Mouse (Mus musculus) forebrain, embryonic 13.5 days (tissue): Measurements from ENCODE around the gene Ankrd27. TPM values are rescaled to one million over a fixed set of nuclear protein-coding genes. Genes with fewer than 3 reads are reported as not detected.

Experiments used
- ATAC-seq: fragments of 200-750 bp; cut with Nextera tagmentation; 2 replicates; pipeline ENCODE4 v1.8.0; 2017
- H3K27ac ChIP-seq: fragments of 300-500 bp; sonication (generic); 2 replicates; pipeline ENCODE4 v1.5.1; 2015; ENCODE audit warnings: inconsistent platforms, mild to moderate bottlenecking, moderate library complexity
- H3K27me3 ChIP-seq: fragments of 300-500 bp; sonication (generic); 2 replicates; pipeline ENCODE4 v1.6.1; 2015; ENCODE audit warnings: mild to moderate bottlenecking, inconsistent platforms
- H3K36me3 ChIP-seq: fragments of 300-500 bp; sonication (generic); 2 replicates; pipeline ENCODE4 v1.6.1; 2015; ENCODE audit warnings: mild to moderate bottlenecking, inconsistent platforms; ENCODE audit not compliant: poor library complexity, severe bottlenecking
- H3K4me1 ChIP-seq: fragments of 300-500 bp; sonication (generic); 2 replicates; pipeline ENCODE4 v1.6.1; 2015; ENCODE audit warnings: inconsistent platforms
- H3K4me2 ChIP-seq: fragments of 300-500 bp; sonication (generic); 2 replicates; pipeline ENCODE4 v1.6.1; 2015; ENCODE audit warnings: inconsistent platforms, mild to moderate bottlenecking, moderate library complexity
- H3K4me3 ChIP-seq: fragments of 300-500 bp; sonication (generic); 2 replicates; pipeline ENCODE4 v1.5.1; 2015; ENCODE audit warnings: mild to moderate bottlenecking, inconsistent platforms
- H3K9ac ChIP-seq: fragments of 300-500 bp; sonication (generic); 2 replicates; pipeline ENCODE4 v1.6.1; 2015; ENCODE audit warnings: mild to moderate bottlenecking, inconsistent platforms
- H3K9me3 ChIP-seq: fragments of 300-500 bp; sonication (generic); replicated peaks from 2 replicates; pipeline ENCODE4 v1.6.1; 2016; ENCODE audit warnings: inconsistent platforms
- WGBS: fragments of 180-500 bp; shearing (Covaris S2); methylation state at CpG from one replicate; pipeline ENCODE4 v1.1.7; 2015; 5-methylcytosine and 5-hydroxymethylcytosine counted together
- polyA plus RNA-seq: library from polyadenylated mRNA; unstranded; fragments of >200 nt; fragmentation: Nextera tagmentation; extraction: Ambion mirVana; gene quantifications from 2 replicates; pipeline ENCODE4 v1.2.1, GENCODE M21; 2015

The Ankrd27 gene
- polyA plus RNA-seq, 1 experiment from 2014 or later: 29.7 TPM

DNA sequence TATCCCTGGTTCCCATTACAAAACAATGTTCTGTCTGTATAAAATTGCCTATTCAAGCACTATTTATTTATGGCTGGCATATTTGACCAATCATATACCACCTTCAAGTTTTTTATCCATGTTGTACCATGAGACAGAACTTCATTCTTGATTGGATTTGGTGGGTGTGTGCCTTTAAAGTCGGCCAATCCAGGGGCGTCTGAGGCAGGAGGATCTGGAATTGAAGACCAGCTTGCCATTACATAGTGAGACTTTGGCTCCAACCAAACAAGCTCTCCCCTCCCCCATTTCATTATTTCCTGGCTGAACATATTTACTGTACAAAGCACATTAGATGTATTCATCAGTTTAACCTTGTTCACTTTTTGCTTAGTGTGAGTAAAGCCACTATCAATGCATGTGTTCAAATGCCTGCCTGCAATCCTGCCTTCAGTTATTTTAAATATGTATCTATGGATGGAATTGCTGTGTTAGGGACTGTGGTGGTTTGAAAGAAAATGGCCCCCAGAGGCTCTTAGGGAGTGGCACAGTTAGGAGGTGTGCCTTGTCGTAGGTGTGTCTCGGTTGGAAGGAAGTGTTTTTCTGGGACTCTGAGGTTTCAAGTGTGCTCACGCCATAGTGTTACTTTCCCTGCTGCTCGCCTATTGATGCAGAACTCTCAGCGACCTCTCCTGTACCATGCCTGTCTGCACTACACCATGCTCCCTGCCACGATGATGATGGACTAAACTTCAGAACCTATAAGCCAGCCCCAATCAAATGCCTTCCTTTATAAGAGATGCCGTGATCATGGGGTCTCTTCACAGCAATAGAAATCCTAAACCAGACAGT, 62.4 kb downstream of the Ankrd27 start:
- 76% methylated on average over 9 of the region's 9 CpGs for WGBS
- Histone ChIP-seq H3K4me3 (no peak overlapping the region), H3K4me2 (no peak overlapping the region), H3K4me1 (peaks cover 14% of the 10 kb centered on the region), H3K27me3 (no peaks in the 10 kb centered on the region), H3K36me3 (peaks cover 24% of the 10 kb centered on the region), H3K9ac (no peak overlapping the region), H3K27ac (no peak overlapping the region), H3K9me3 (no peaks in the 10 kb centered on the region)
- ATAC-seq: no peak

DNA sequence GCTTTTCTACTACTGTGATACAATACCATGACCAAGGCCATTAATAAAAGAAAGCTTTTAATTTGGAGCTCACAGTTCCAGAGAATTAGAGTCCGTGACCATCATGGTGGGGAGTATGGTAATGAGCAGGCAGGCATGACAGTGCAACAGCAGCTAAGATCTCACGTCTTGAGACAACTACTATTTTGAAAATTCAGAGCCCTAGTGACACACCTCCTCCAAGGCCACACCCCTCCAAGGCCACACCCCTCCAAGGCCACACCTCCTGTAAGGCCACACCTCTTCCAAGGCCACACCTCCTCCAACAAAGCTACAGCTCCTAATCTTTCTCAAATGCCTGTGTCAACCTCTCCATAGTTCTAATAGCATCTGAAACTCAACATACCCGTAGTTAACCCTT, 63.0 kb downstream of the Ankrd27 start:
- ATAC-seq: no peak
- WGBS: 45% methylated on average over 3 of the region's 3 CpGs
- no peak overlapping the region for H3K9ac ChIP-seq
- H3K4me3 ChIP-seq: no peak overlapping the region
- no peak overlapping the region for H3K27ac ChIP-seq
- no peaks in the 10 kb centered on the region for H3K9me3 ChIP-seq
- H3K4me1 ChIP-seq: peaks cover 14% of the 10 kb centered on the region
- no peak overlapping the region for H3K4me2 ChIP-seq
- peaks cover 17% of the 10 kb centered on the region for H3K36me3 ChIP-seq
- no peaks in the 10 kb centered on the region for H3K27me3 ChIP-seq

DNA sequence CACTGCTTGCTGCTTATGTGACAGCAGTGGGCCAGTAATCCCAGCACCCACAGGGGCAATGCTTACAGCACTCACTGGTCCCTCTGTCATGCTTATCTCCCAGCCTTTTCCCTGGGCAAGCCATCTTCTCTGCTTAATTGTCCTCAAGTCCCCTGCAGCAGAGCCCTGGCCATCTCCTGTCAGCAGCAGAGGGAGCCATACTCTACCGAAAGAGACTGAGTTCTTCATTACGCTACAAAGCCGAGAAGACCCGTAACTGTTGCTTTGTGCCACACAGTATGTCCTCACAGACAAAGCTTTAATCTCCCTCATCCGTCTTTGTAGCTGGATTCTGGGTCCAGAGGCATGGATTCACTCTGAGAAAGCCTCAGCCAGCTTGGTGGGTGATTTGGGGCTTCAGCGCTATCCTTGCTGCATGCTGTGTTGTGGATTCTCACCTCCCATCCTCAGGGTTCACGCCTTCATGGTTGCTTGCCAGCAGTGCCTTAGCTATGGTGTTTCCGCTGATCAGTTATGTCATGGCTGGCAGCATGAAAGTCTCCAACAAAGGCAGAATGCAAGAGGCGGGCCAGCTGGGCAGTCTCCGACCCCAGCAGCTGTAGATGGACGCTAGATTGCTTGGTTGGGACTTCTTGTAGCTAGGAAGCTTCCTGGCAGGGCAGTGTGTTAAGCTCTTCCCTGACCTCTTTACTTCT, 64.8 kb downstream of the Ankrd27 start:
- Histone ChIP-seq H3K4me1 (peaks cover 11% of the 10 kb centered on the region), H3K9ac (no peak overlapping the region; the same call in 1 of the 2 replicates), H3K9me3 (no peaks in the 10 kb centered on the region), H3K4me2 (no peak overlapping the region), H3K27ac (no peak overlapping the region), H3K27me3 (no peaks in the 10 kb centered on the region), H3K4me3 (no peak overlapping the region), H3K36me3 (no peaks in the 10 kb centered on the region)
- ATAC-seq: no peak
- WGBS: 74% methylated on average over 11 of the region's 11 CpGs

DNA sequence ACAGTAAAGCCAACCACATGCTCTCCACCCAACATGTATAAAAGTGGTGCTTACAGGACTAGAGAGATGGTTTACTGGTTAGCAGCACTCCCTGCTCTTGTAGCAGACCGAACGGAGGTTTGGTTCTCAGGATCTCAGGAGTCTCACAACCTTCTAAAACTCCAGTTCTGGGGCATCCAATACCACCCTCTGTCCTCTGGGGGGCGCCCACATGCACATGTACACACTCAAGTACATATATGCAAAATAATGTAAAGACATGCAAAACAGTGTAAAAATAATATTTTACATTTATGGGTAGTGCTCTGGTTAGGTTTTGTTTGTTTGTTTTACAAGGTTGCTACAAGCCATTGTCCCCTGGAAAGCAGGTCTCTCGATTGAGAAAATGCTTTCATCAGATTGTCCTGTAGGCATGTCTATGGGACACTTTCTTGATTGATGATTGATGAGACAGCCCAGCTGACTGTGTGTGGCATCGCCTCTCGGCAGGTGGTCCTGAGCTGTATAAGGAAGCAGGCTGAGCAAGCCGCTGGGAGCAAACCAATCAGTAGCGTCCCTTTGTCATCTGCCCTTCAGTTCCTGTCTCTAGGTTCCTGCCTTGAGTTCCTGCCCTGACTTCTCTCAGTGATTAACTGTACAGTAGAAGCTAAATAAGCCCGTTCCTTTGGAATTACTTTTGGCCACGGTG, 65.7 kb downstream of the Ankrd27 start:
- WGBS: 82% methylated on average over 10 of the region's 10 CpGs
- H3K27me3 ChIP-seq: no peaks in the 10 kb centered on the region
- no peak overlapping the region for H3K4me2 ChIP-seq
- H3K4me3 ChIP-seq: no peak overlapping the region
- no peaks in the 10 kb centered on the region for H3K9me3 ChIP-seq
- no peak overlapping the region for H3K27ac ChIP-seq
- H3K9ac ChIP-seq: no peak overlapping the region
- H3K36me3 ChIP-seq: no peaks in the 10 kb centered on the region
- no peak for ATAC-seq
- peaks cover 3% of the 10 kb centered on the region; the same call in 1 of the 2 replicates for H3K4me1 ChIP-seq

DNA sequence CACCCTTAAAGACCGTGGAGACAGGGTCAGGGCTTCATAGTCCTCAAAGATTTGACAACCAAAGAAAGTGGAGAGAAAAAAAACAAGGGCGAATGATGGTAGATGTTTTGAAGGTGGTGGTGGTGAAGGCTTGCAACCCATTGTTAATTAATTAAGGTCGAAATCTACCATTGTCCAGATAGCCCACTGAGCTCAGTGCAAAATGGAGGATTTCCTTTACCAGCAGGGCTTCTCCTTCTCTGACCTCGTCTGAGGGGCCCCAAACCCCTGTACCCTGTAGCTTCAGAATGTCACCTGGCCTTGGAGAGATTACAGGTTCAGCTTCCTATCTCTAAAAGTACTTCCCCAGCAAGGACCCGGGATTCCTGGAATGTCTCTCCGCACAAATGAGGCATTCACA, 71.8 kb downstream of the Ankrd27 start:
- Histone ChIP-seq H3K9ac (no peak overlapping the region), H3K27me3 (no peaks in the 10 kb centered on the region), H3K36me3 (no peaks in the 10 kb centered on the region), H3K9me3 (0 out of 2 replicates have a peak, but pooled peaks cover 5% of the 10 kb centered on the region), H3K4me2 (no peak overlapping the region), H3K27ac (no peak overlapping the region), H3K4me3 (no peak overlapping the region), H3K4me1 (no peaks in the 10 kb centered on the region)
- WGBS: 52% methylated on average over 6 of the region's 6 CpGs
- no peak for ATAC-seq

DNA sequence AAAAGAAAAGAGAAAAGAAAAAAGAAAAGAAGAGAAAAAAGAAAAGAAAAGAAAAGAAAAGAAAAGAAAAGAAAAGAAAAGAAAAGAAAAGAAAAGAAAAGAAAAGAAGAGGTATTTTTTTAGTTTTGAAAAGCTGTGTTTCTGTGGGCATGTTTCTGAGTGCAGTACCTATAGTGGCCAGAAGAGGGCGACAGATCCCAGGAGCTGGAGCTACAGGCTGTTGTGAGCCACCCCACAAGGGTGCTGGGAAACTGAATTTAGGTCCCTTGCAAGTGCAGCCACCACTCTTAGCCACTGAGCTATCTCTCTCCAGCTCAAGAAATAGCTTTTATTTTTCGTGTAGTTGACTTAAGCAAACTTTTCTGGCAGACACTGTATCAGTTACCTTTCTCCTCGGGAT, 73.1 kb downstream of the Ankrd27 start:
- WGBS: 59% methylated on average over 3 of the region's 3 CpGs
- H3K4me2 ChIP-seq: no peak overlapping the region
- H3K27me3 ChIP-seq: no peaks in the 10 kb centered on the region
- no peak overlapping the region for H3K27ac ChIP-seq
- H3K9me3 ChIP-seq: 0 out of 2 replicates have a peak, but pooled peaks cover 5% of the 10 kb centered on the region
- H3K9ac ChIP-seq: no peak overlapping the region
- no peak for ATAC-seq
- H3K4me1 ChIP-seq: peaks cover 11% of the 10 kb centered on the region
- no peaks in the 10 kb centered on the region for H3K36me3 ChIP-seq
- H3K4me3 ChIP-seq: no peak overlapping the region

DNA sequence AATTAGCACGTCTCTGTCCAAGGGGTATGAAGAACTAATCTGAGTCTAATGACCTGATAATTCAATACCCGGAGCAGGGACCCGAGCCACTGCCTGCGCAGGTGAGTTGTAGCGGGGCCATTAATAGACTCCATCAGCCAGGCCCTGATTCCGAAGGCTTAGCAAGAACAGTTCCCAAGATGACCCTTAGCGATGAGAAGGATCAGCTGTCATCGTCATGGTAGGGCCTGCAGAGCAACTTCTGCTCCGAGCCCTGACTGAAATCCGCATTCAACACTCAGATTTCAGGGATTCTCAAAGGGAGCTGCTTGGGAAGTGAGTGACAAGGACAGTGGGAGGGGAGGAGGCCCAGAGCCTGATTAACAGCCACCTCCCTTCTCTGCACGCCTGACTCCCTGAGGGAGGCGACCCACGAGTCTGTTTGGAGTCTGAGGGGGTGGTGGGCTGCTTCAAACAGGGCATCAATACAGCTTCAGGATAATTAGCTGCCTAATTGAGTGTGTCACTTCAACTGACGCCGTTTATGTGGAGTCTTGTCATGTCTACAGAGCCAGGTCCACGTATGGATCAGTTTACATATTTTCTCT, 77.8 kb downstream of the Ankrd27 start:
- H3K27me3 ChIP-seq: no peaks in the 10 kb centered on the region
- WGBS: 30% methylated on average over 16 of the region's 16 CpGs
- H3K4me2 ChIP-seq: no peak overlapping the region
- H3K4me3 ChIP-seq: no peak overlapping the region
- 0 out of 2 replicates have a peak, but pooled peaks have one; percentile 46 for ATAC-seq
- H3K4me1 ChIP-seq: peaks cover 34% of the 10 kb centered on the region
- no peaks in the 10 kb centered on the region for H3K36me3 ChIP-seq
- peak overlapping the region; percentile 32; the same call in 1 of the 2 replicates for H3K27ac ChIP-seq
- no peak overlapping the region for H3K9ac ChIP-seq
- H3K9me3 ChIP-seq: peaks cover 9% of the 10 kb centered on the region; the same call in 1 of the 2 replicates

DNA sequence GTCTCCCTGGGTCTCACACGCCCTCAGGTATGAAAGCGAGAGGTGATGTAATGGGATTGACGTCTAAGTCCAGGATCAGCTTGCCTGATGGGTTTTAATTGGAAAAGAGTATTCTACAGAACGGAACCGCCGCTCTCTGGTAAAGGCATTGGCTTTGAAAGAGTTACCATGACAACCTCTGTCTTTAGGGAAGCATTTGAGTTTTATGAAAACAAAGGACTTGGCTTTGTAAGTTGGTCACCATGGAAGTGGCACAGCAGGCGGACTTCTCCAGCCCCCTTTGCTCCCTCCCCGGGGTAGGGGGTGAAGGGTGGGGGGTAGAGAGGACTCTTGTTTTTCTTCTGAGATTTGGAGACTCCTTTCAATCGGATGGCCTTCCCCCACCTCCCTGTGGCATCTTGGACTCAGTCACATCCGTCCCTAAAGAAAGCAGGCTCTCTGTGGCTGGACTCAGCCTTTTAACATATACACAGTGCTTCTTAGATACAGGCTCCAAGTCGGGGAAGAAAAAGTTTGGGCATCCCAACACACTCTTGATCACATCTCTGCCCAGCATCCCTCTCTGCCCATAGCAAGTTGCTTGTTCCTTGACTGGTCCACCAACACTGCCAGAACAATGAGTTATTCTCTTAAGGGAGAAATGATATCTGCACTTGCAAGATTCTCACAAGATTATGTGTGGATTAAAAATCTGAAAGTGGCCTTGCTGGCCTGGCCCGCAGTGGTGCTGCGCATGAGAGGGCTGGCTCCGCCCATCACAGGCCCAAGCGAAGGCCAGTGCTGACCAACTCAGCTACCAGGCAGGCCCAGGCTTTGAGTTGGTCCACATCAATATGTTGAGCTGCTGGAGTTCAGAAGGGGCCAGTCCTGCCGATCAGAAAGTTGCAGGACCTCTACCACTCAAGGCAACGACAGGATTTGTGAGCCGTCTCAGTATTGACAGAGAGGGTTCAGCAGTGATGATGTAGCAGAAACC, 82.3 kb downstream of the Ankrd27 start:
- H3K27ac ChIP-seq: peak overlapping the region; percentile 74
- 16% methylated on average over 18 of the region's 18 CpGs for WGBS
- no peak overlapping the region for H3K9ac ChIP-seq
- ATAC-seq: peak; percentile 77
- no peaks in the 10 kb centered on the region for H3K36me3 ChIP-seq
- peaks cover 41% of the 10 kb centered on the region for H3K4me1 ChIP-seq
- no peaks in the 10 kb centered on the region for H3K27me3 ChIP-seq
- peak overlapping the region; percentile 24 for H3K4me2 ChIP-seq
- peaks cover 4% of the 10 kb centered on the region; the same call in 1 of the 2 replicates for H3K9me3 ChIP-seq
- no peak overlapping the region for H3K4me3 ChIP-seq

DNA sequence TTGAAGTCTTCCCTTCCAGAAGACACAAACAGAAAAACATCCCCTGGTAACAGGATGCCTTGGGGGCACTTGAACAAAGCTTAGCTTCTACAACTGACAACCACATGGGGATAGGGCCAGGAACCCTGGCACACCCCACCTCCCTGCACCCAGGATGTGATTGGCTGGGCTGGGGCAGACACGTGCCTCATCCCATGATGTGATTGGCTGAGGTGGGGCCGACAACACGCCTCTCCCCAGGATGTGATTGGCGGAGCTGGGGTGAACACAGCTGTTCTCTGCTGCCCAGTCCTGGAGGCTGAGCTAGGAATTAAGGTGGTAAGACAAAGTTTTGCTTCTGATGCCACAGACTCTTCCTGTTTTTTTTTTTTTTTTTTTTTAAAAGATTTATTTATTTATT, 92.9 kb downstream of the Ankrd27 start:
- no peak overlapping the region for H3K27ac ChIP-seq
- H3K36me3 ChIP-seq: no peaks in the 10 kb centered on the region
- ATAC-seq: no peak
- no peaks in the 10 kb centered on the region for H3K27me3 ChIP-seq
- peaks cover 8% of the 10 kb centered on the region for H3K4me1 ChIP-seq
- H3K4me3 ChIP-seq: no peak overlapping the region
- H3K9me3 ChIP-seq: peaks cover 3% of the 10 kb centered on the region; the same call in 1 of the 2 replicates
- 86% methylated on average over 4 of the region's 4 CpGs for WGBS
- H3K9ac ChIP-seq: no peak overlapping the region
- no peak overlapping the region for H3K4me2 ChIP-seq

DNA sequence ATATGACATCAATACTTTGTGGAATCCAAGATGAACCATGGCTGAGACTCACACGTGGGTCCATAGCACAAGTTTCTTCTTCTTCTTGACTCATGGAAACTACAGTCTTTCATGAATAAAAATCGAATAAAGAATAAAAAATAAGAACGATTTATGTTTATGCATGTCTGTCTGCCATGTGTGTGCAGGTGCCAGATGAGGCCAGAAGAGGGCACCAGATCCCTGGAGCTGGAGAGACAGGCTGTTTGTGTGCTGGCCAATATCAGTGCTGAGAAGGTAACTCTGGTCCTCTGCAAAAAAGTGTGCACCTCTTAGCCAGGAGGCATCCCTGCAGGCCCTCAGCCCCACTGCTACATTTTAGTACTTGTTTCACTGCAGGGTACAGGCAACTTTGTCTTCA, 95.5 kb downstream of the Ankrd27 start:
- no peaks in the 10 kb centered on the region for H3K36me3 ChIP-seq
- peaks cover 32% of the 10 kb centered on the region for H3K4me1 ChIP-seq
- 83% methylated on average over 3 of the region's 3 CpGs for WGBS
- no peak overlapping the region for H3K4me2 ChIP-seq
- H3K27ac ChIP-seq: no peak overlapping the region; the same call in 1 of the 2 replicates
- peaks cover 3% of the 10 kb centered on the region; the same call in 1 of the 2 replicates for H3K9me3 ChIP-seq
- no peak for ATAC-seq
- H3K9ac ChIP-seq: no peak overlapping the region
- no peak overlapping the region for H3K4me3 ChIP-seq
- H3K27me3 ChIP-seq: no peaks in the 10 kb centered on the region
